Mouse (Mus musculus) olfactory bulb, adult 2 months (tissue): ENCODE results near the gene Rpe.

Experiments used
- CTCF ChIP-seq: fragments of 200-500 bp; IDR thresholded peaks from 2 replicates; pipeline ENCODE4 v1.5.1; 2012; ENCODE audit warnings: low read depth, mild to moderate bottlenecking, low read length, moderate library complexity; ENCODE audit not compliant: insufficient read depth
- POLR2A ChIP-seq: fragments of 200-500 bp; IDR thresholded peaks from 2 replicates; pipeline ENCODE4 v1.6.1; 2012; ENCODE audit warnings: mild to moderate bottlenecking, low read depth, low read length, moderate library complexity; ENCODE audit not compliant: insufficient read depth

GRCm38 (mm10) chr1:66682974-66683373 lies 17.7 kb upstream of the Rpe start:
- TF ChIP-seq POLR2A (no peak), CTCF (no peak)
